Mouse (Mus musculus) embryonic facial prominence, embryonic 12.5 days (tissue): ENCODE data around the gene Dynll1. TPM values are rescaled to one million over a fixed set of nuclear protein-coding genes. Genes with fewer than 3 reads are reported as not detected.
A peak's percentile ranks its signal among the peaks of the same experiment; 100 is the strongest.

Source experiments
- ATAC-seq: fragments of 200-750 bp; cut with Nextera tagmentation; 2 replicates; pipeline ENCODE4 v1.8.0; 2017; ENCODE audit not compliant: insufficient number of reproducible peaks, insufficient read depth, low FRiP score, low TSS enrichment
- H3K27ac ChIP-seq: fragments of 300-500 bp; sonication (generic); 2 replicates; pipeline ENCODE4 v1.5.1; 2016; ENCODE audit warnings: mild to moderate bottlenecking
- H3K27me3 ChIP-seq: fragments of 300-500 bp; sonication (generic); 2 replicates; pipeline ENCODE4 v1.6.1; 2016; ENCODE audit warnings: mild to moderate bottlenecking, moderate library complexity
- H3K36me3 ChIP-seq: fragments of 300-500 bp; sonication (generic); 2 replicates; pipeline ENCODE4 v1.6.1; 2016; ENCODE audit warnings: mild to moderate bottlenecking
- H3K4me1 ChIP-seq: fragments of 300-500 bp; sonication (generic); 2 replicates; pipeline ENCODE4 v1.6.1; 2016
- H3K4me2 ChIP-seq: fragments of 300-500 bp; sonication (generic); replicated peaks from 2 replicates; pipeline ENCODE4 v1.6.1; 2016; ENCODE audit warnings: mild to moderate bottlenecking, moderate library complexity
- H3K4me3 ChIP-seq: fragments of 300-500 bp; sonication (generic); 2 replicates; pipeline ENCODE4 v1.5.1; 2016; ENCODE audit warnings: mild to moderate bottlenecking
- H3K9ac ChIP-seq: fragments of 300-500 bp; sonication (generic); 2 replicates; pipeline ENCODE4 v1.6.1; 2016; ENCODE audit warnings: mild to moderate bottlenecking, moderate library complexity
- H3K9me3 ChIP-seq: fragments of 300-500 bp; sonication (generic); 2 replicates; pipeline ENCODE4 v1.6.1; 2016; ENCODE audit warnings: mild to moderate bottlenecking, moderate library complexity
- WGBS: fragments of 180-500 bp; shearing (Covaris S2); methylation state at CpG from one replicate; pipeline ENCODE4 v1.1.7; 2016; 5-methylcytosine and 5-hydroxymethylcytosine counted together
- polyA plus RNA-seq: library from polyadenylated mRNA; unstranded; fragments of >200 nt; fragmentation: Nextera tagmentation; extraction: Ambion mirVana; gene quantifications from 2 replicates; pipeline ENCODE4 v1.2.1, GENCODE M21; 2016

The Dynll1 gene
- 1,589 and 1,712 TPM in 2 replicates for polyA plus RNA-seq

GRCm38 (mm10) chr5:115300792-115301614 is at the start of gene Dynll1:
Gene Dynll1 (minus strand): TSS chr5:115300999.
- no peaks in the 10 kb centered on the region for H3K27me3 ChIP-seq
- H3K9ac ChIP-seq = peak within 1 kb of the TSS; percentile 84
- H3K9me3 ChIP-seq = no peaks in the 10 kb centered on the region
- H3K27ac ChIP-seq = peak within 1 kb of the TSS; percentile 96
- peak; percentile 98 for ATAC-seq
- peaks cover 30% of the 10 kb centered on the region for H3K36me3 ChIP-seq
- peak within 1 kb of the TSS; percentile 96 for H3K4me3 ChIP-seq
- WGBS = under 1% methylated on average over 66 of the region's 66 CpGs
- peak within 1 kb of the TSS; percentile 74 for H3K4me2 ChIP-seq
- H3K4me1 ChIP-seq = peaks cover 22% of the 10 kb centered on the region

DNA sequence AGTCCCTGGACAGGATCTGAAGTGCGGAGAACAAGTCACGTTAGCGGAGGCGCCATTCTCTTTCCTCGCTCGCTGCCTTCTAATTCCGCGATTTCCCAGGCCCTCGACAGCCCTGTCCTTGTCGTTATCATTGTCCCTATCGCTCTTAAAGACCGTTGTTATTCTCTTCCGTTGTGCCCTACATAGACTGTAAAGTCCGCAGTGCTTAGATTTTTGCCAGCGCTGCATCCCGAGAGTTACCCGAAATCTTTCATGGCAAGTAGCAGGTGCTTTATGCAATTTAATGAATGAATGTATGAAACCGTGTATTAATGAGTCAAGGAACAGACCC is 48.4 kb upstream of the Dynll1 start:
- H3K4me1 ChIP-seq = peaks cover 9% of the 10 kb centered on the region
- peak overlapping the region; percentile 80 for H3K4me2 ChIP-seq
- H3K9me3 ChIP-seq = no peaks in the 10 kb centered on the region
- H3K9ac ChIP-seq = peak overlapping the region; percentile 89
- H3K27me3 ChIP-seq = no peaks in the 10 kb centered on the region
- 1% methylated on average over 18 of the region's 18 CpGs for WGBS
- peaks cover 23% of the 10 kb centered on the region for H3K36me3 ChIP-seq
- ATAC-seq = peak; percentile 5; the same call in 1 of the 2 replicates
- peak overlapping the region; percentile 97 for H3K4me3 ChIP-seq
- peak overlapping the region; percentile 85 for H3K27ac ChIP-seq

- Histone ChIP-seq H3K4me3 (peak within 1 kb of the TSS; percentile 97), H3K4me1 (peaks cover 9% of the 10 kb centered on the region), H3K27me3 (no peaks in the 10 kb centered on the region), H3K9me3 (no peaks in the 10 kb centered on the region), H3K4me2 (peak within 1 kb of the TSS; percentile 90), H3K9ac (peak within 1 kb of the TSS; percentile 89), H3K36me3 (peaks cover 28% of the 10 kb centered on the region), H3K27ac (peak within 1 kb of the TSS; percentile 85)
- peak; percentile 91 for ATAC-seq
- under 1% methylated on average over 74 of the region's 74 CpGs for WGBS
These were observed 47.9 kb upstream of the Dynll1 start, which contains the start of gene Cox6a1 for GRCm38 (mm10) chr5:115348546-115349224. Gene Cox6a1 (minus strand): TSS chr5:115348981.

- Histone ChIP-seq H3K4me1 (peaks cover 9% of the 10 kb centered on the region), H3K4me2 (peak overlapping the region; percentile 90), H3K36me3 (peaks cover 39% of the 10 kb centered on the region), H3K9me3 (no peaks in the 10 kb centered on the region), H3K27me3 (no peaks in the 10 kb centered on the region), H3K9ac (no peak overlapping the region), H3K4me3 (peak overlapping the region; percentile 97), H3K27ac (no peak overlapping the region)
- 4% methylated on average over 5 of the region's 5 CpGs for WGBS
- ATAC-seq = no peak
These were observed 46.8 kb upstream of the Dynll1 start for GRCm38 (mm10) chr5:115347564-115347963.

DNA sequence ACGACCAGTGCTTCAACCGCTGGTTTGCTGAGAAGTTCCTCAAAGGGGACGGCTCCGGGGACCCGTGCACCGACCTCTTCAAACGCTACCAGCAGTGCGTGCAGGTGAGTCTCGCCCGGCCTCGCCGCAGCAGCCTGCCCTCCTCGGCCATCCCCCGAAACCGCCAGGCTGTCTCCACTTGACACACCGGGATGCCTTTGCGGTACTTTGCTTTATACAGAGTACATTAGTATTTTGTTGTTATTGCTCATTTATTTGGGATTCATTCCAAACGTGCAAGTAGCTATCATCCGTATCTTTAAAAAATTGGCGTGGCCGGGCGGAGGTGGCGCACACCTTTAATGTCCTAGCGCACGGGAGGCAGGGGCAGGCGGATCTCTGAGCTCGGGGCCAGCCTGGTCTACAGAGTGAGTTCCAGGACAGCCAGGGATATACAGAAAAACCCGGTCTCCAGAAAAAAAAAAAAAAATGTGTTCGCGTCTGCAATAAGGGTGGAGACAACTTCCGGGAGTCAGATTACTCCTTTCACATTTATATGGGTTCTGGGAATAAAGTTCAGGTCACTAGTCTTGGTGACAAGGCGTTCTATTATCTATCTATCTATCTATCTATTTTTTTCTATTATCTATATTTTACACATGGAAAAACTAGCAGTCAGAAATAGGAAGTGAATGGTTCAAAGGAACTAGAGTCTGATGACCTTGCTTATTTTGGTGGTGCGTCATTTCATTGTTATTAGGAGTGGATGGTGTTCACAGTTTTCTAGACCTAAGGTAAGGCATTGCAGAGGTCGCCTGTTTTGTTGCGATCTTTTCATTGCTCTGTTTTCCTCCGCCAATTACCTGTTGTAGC is 40.7 kb upstream of the Dynll1 start:
- Histone ChIP-seq H3K4me1 (peaks cover 15% of the 10 kb centered on the region), H3K9ac (peak overlapping the region; percentile 86), H3K4me3 (peak overlapping the region; percentile 89), H3K27ac (peak overlapping the region; percentile 42; the same call in 1 of the 2 replicates), H3K4me2 (peak overlapping the region; percentile 71), H3K36me3 (peaks cover 50% of the 10 kb centered on the region), H3K27me3 (no peaks in the 10 kb centered on the region), H3K9me3 (no peaks in the 10 kb centered on the region)
- 11% methylated on average over 36 of the region's 36 CpGs for WGBS
- ATAC-seq = no peak; the same call in 1 of the 2 replicates

DNA sequence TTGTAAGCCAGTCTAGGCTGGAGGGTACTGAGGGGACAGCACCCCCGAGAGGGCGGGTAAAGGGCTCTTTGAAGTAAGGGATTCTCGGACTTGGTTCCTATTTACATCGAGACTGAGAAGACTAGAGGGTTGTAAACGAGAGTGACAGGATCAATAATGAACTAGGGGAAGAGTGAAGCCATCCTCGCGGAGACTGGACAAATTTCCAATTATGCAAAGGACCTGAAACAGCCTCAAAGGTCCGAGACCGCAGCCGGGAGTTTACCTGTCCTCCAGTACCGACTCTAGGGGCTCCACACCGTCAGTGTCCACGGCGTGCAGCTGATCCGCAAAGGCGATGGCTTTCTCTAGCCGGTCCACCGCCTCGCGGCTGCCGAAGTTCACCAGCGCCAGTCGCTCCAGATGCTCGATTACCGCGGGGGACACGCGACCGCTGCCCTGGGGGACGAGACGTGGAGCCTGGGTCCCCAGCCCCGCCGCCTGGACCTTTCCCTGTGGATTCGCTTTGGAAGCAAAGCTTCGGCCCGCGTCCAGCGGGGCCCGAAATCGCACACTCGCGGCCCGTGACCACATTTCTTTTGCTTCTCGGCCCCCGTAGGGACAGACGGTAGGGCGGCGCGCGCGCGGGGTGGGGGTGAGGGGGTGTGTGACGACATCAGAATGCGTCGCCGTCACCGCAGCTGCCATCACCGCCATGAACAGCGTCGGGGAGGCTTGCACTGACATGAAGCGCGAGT is 39.9 kb upstream of the Dynll1 start, which contains the start of the genes Gatc and Triap1:
Gene Gatc (minus strand): TSS at position 602 of the 737 bp plus-strand sequence.
Gene Triap1 (plus strand): TSS at position 649 of the 737 bp plus-strand sequence.
- peaks cover 51% of the 10 kb centered on the region for H3K36me3 ChIP-seq
- ATAC-seq = peak; percentile 81
- H3K9me3 ChIP-seq = no peaks in the 10 kb centered on the region
- H3K27me3 ChIP-seq = no peaks in the 10 kb centered on the region
- peaks cover 15% of the 10 kb centered on the region for H3K4me1 ChIP-seq
- H3K9ac ChIP-seq = peak within 1 kb of the TSS; percentile 86
- peak within 1 kb of the TSS; percentile 71 for H3K4me2 ChIP-seq
- H3K27ac ChIP-seq = peak within 1 kb of the TSS; percentile 75
- peak within 1 kb of the TSS; percentile 89 for H3K4me3 ChIP-seq
- WGBS = under 1% methylated on average over 62 of the region's 62 CpGs

GRCm38 (mm10) chr5:115340007-115340406 is 39.2 kb upstream of the Dynll1 start:
- peaks cover 50% of the 10 kb centered on the region for H3K36me3 ChIP-seq
- peak overlapping the region; percentile 89 for H3K4me3 ChIP-seq
- H3K27ac ChIP-seq = no peak overlapping the region
- peak overlapping the region; percentile 71 for H3K4me2 ChIP-seq
- WGBS = 36% methylated on average over 7 of the region's 7 CpGs
- no peaks in the 10 kb centered on the region for H3K9me3 ChIP-seq
- peaks cover 15% of the 10 kb centered on the region for H3K4me1 ChIP-seq
- no peak overlapping the region for H3K9ac ChIP-seq
- no peak for ATAC-seq
- H3K27me3 ChIP-seq = no peaks in the 10 kb centered on the region

GRCm38 (mm10) chr5:115333626-115334025 is 32.8 kb upstream of the Dynll1 start:
- H3K27ac ChIP-seq = no peak overlapping the region
- WGBS = 83% methylated on average over 3 of the region's 3 CpGs
- ATAC-seq = no peak

GRCm38 (mm10) chr5:115330955-115331354 is 30.2 kb upstream of the Dynll1 start:
- no peak overlapping the region for H3K4me2 ChIP-seq
- no peak for ATAC-seq
- H3K4me3 ChIP-seq = no peak overlapping the region
- 89% methylated on average over 9 of the region's 9 CpGs for WGBS
- H3K9me3 ChIP-seq = no peaks in the 10 kb centered on the region
- no peak overlapping the region for H3K27ac ChIP-seq
- H3K4me1 ChIP-seq = peaks cover 17% of the 10 kb centered on the region
- no peaks in the 10 kb centered on the region for H3K27me3 ChIP-seq
- no peak overlapping the region for H3K9ac ChIP-seq
- H3K36me3 ChIP-seq = peaks cover 67% of the 10 kb centered on the region

More at GRCm38 (mm10) chr5:115333626-115334025, 32.8 kb upstream of the Dynll1 start:
- Histone ChIP-seq H3K4me1 (peaks cover 9% of the 10 kb centered on the region), H3K9ac (no peak overlapping the region), H3K27me3 (no peaks in the 10 kb centered on the region), H3K9me3 (no peaks in the 10 kb centered on the region), H3K36me3 (peaks cover 84% of the 10 kb centered on the region), H3K4me2 (no peak overlapping the region), H3K4me3 (no peak overlapping the region)

GRCm38 (mm10) chr5:115327610-115328548 is 27.1 kb upstream of the Dynll1 start:
- H3K4me1 ChIP-seq = peaks cover 21% of the 10 kb centered on the region
- peak overlapping the region; percentile 91 for H3K27ac ChIP-seq
- under 1% methylated on average over 55 of the region's 55 CpGs for WGBS
- peak overlapping the region; percentile 94 for H3K9ac ChIP-seq
- H3K4me2 ChIP-seq = peak overlapping the region; percentile 61
- H3K9me3 ChIP-seq = no peaks in the 10 kb centered on the region
- H3K4me3 ChIP-seq = peak overlapping the region; percentile 87
- peaks cover 38% of the 10 kb centered on the region for H3K36me3 ChIP-seq
- ATAC-seq = no peak
- no peaks in the 10 kb centered on the region for H3K27me3 ChIP-seq
